Mouse (Mus musculus): ENCODE results near the gene Tnni3k. TPM values are rescaled to one million over a fixed set of nuclear protein-coding genes. Genes with fewer than 3 reads are reported as not detected.

Tnni3k gene
- total RNA-seq, 1 experiment, result not detected

DNA sequence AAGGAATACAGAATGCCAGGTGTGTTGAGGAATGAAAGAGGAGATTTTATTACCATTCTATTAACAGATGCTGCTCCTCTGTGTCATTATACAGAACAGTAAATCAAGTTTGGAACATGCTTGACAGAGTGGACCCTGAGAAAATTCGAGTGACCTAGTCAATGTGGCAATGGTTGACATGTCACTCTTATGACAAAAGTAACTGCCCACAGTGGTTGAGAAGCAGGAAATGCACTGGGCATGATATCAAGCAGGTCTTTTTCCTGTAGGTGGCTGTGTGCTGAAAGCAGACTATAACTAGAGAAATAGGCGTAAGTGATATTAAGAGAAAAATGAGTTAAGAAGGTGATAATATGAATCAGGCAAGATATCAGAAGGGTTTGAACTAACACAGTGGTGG, 105.7 kb downstream of the Tnni3k start:
- in situ Hi-C loops (cut with MboI; ENCODE audit: low sequenced_read_pairs in 2 of 2, unreplicated experiment in 2 of 2), result no loop called here
- H3K27ac ChIP-seq (ENCODE audit: insufficient read depth, low read depth, low read length, poor library complexity, severe bottlenecking), result no peak overlapping the region
- DNase-seq (ENCODE audit: low read depth, low spot score), result no peak
- TF ChIP-seq HCFC1 (IDR thresholded peaks at IDR 0.05; ENCODE audit: borderline replicate concordance, insufficient read depth, low read length), result no peak
- no peak for TF ChIP-seq ZC3H11A (IDR thresholded peaks at IDR 0.05; ENCODE audit: borderline replicate concordance, low read depth, low read length)
- no peak for TF ChIP-seq MAFK (IDR thresholded peaks at IDR 0.05; ENCODE audit: insufficient read depth, low read depth, low read length)
- TF ChIP-seq CHD2 (IDR thresholded peaks at IDR 0.05; ENCODE audit: low read depth, low read length), result no peak
- no peak for TF ChIP-seq ZNF384 (IDR thresholded peaks at IDR 0.05; ENCODE audit: low read depth, low read length)
- no peaks in the 10 kb centered on the region for H3K9me3 ChIP-seq (ENCODE audit: control insufficient read depth, insufficient read depth, low read depth, low read length)
- H3K9ac ChIP-seq (ENCODE audit: insufficient read depth, low read depth, low read length, poor library complexity, severe bottlenecking), result no peak overlapping the region
- no peak overlapping the region for H3K4me3 ChIP-seq (ENCODE audit: insufficient read depth in 1 of 2, low read depth in 1 of 2, low read length in 2 of 2, poor library complexity in 1 of 2, severe bottlenecking in 1 of 2)
- no peaks in the 10 kb centered on the region for H3K4me1 ChIP-seq (ENCODE audit: control insufficient read depth in 2 of 2, insufficient read depth in 2 of 2, low read length in 2 of 2, poor library complexity in 1 of 2)
- H3K36me3 ChIP-seq (ENCODE audit: control insufficient read depth, insufficient read depth, low read length, poor library complexity, severe bottlenecking), result no peaks in the 10 kb centered on the region

DNA sequence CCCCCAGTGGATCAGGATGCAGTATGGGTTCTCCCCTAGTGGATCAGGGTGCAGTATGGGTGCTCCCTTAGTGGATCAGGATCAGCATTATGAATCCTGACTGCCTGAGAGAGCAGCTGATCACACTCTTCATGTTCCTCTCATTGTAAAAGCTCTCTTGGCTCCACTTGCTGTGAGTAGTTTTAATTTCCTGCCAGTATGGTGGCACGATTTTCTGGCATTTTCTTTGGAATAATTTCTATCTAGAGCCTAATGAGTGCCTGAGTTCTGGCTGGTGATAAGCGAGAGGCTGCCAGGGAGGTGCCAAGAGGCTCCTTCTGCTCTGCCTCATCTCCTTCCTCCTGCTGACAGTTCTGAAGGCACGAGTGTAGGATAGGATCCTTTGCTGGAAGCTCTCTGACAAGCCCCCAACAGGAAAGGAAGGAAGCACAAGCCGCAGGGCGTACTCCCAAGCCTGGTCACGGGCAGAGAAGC, 109.5 kb downstream of the Tnni3k start:
- H3K27ac ChIP-seq (ENCODE audit: insufficient read depth, low read depth, low read length, poor library complexity, severe bottlenecking), result no peak overlapping the region
- TF ChIP-seq HCFC1 (IDR thresholded peaks at IDR 0.05; ENCODE audit: borderline replicate concordance, insufficient read depth, low read length) (no peak), MAFK (IDR thresholded peaks at IDR 0.05; ENCODE audit: insufficient read depth, low read depth, low read length) (no peak), ZNF384 (IDR thresholded peaks at IDR 0.05; ENCODE audit: low read depth, low read length) (no peak), CHD2 (IDR thresholded peaks at IDR 0.05; ENCODE audit: low read depth, low read length) (no peak), ZC3H11A (IDR thresholded peaks at IDR 0.05; ENCODE audit: borderline replicate concordance, low read depth, low read length) (no peak)
- no peaks in the 10 kb centered on the region for H3K4me1 ChIP-seq (ENCODE audit: control insufficient read depth in 2 of 2, insufficient read depth in 2 of 2, low read length in 2 of 2, poor library complexity in 1 of 2)
- DNase-seq (ENCODE audit: low read depth, low spot score), result no peak
- H3K36me3 ChIP-seq (ENCODE audit: control insufficient read depth, insufficient read depth, low read length, poor library complexity, severe bottlenecking), result no peaks in the 10 kb centered on the region
- H3K9ac ChIP-seq (ENCODE audit: insufficient read depth, low read depth, low read length, poor library complexity, severe bottlenecking), result no peak overlapping the region
- no peak overlapping the region for H3K4me3 ChIP-seq (ENCODE audit: insufficient read depth in 1 of 2, low read depth in 1 of 2, low read length in 2 of 2, poor library complexity in 1 of 2, severe bottlenecking in 1 of 2)
- in situ Hi-C loops (cut with MboI; ENCODE audit: low sequenced_read_pairs in 2 of 2, unreplicated experiment in 2 of 2), result no loop called here
- no peaks in the 10 kb centered on the region for H3K9me3 ChIP-seq (ENCODE audit: control insufficient read depth, insufficient read depth, low read depth, low read length)

DNA sequence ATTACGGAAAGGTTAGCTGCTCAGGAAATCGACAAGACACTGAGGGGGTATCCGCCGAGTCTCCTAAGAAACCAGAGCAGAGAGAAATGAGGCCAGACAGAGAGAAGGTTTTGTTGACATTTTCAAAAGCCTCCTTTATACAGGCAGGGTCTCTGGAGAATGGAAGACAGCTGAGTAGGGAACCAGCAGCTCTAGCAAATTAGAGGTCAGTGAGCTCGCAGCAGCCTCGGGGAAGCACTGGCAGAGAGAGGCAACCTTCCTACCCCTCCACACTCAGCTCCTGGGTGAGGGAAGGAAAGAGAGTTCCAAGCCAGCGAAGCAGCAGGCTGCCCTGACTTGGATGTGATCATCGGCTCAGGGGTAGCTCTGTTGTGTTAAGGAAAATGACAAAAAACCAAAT, 127.5 kb downstream of the Tnni3k start:
- Histone ChIP-seq H3K27ac (ENCODE audit: insufficient read depth, low read depth, low read length, poor library complexity, severe bottlenecking) (no peak overlapping the region), H3K4me3 (ENCODE audit: insufficient read depth in 1 of 2, low read depth in 1 of 2, low read length in 2 of 2, poor library complexity in 1 of 2, severe bottlenecking in 1 of 2) (no peak overlapping the region), H3K36me3 (ENCODE audit: control insufficient read depth, insufficient read depth, low read length, poor library complexity, severe bottlenecking) (no peaks in the 10 kb centered on the region), H3K9ac (ENCODE audit: insufficient read depth, low read depth, low read length, poor library complexity, severe bottlenecking) (no peak overlapping the region), H3K9me3 (ENCODE audit: control insufficient read depth, insufficient read depth, low read depth, low read length) (no peaks in the 10 kb centered on the region), H3K4me1 (ENCODE audit: control insufficient read depth in 2 of 2, insufficient read depth in 2 of 2, low read length in 2 of 2, poor library complexity in 1 of 2) (no peaks in the 10 kb centered on the region)
- DNase-seq (ENCODE audit: low read depth, low spot score), result no peak
- no peak for TF ChIP-seq ZNF384 (IDR thresholded peaks at IDR 0.05; ENCODE audit: low read depth, low read length)
- no peak for TF ChIP-seq CHD2 (IDR thresholded peaks at IDR 0.05; ENCODE audit: low read depth, low read length)
- TF ChIP-seq HCFC1 (IDR thresholded peaks at IDR 0.05; ENCODE audit: borderline replicate concordance, insufficient read depth, low read length), result no peak
- TF ChIP-seq ZC3H11A (IDR thresholded peaks at IDR 0.05; ENCODE audit: borderline replicate concordance, low read depth, low read length), result no peak
- TF ChIP-seq MAFK (IDR thresholded peaks at IDR 0.05; ENCODE audit: insufficient read depth, low read depth, low read length), result no peak
- in situ Hi-C loops (cut with MboI; ENCODE audit: low sequenced_read_pairs in 2 of 2, unreplicated experiment in 2 of 2), result no loop called here

DNA sequence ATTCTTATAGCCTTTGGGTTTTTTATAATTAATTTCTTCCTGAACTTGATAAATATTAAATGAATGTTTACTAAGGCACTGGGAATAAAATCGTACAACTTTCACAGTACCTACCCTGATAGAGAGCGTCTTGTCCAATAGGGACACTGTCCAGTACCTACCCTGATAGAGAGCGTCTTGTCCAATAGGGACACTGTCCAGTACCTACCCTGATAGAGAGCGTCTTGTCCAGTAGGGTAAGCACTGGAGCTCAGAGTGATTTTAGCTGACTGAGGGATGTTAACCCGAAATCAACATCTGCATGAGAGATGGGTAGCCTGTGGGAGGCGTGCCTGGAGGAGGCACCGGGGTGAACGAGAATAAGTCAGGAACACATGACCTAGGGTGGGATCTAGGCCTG, 130.3 kb downstream of the Tnni3k start:
- in situ Hi-C loops (cut with MboI; ENCODE audit: low sequenced_read_pairs in 2 of 2, unreplicated experiment in 2 of 2), result no loop called here
- DNase-seq (ENCODE audit: low read depth, low spot score), result no peak
- no peak overlapping the region for H3K4me3 ChIP-seq (ENCODE audit: insufficient read depth in 1 of 2, low read depth in 1 of 2, low read length in 2 of 2, poor library complexity in 1 of 2, severe bottlenecking in 1 of 2)
- TF ChIP-seq ZNF384 (IDR thresholded peaks at IDR 0.05; ENCODE audit: low read depth, low read length) (no peak), MAFK (IDR thresholded peaks at IDR 0.05; ENCODE audit: insufficient read depth, low read depth, low read length) (no peak), ZC3H11A (IDR thresholded peaks at IDR 0.05; ENCODE audit: borderline replicate concordance, low read depth, low read length) (no peak), HCFC1 (IDR thresholded peaks at IDR 0.05; ENCODE audit: borderline replicate concordance, insufficient read depth, low read length) (no peak), CHD2 (IDR thresholded peaks at IDR 0.05; ENCODE audit: low read depth, low read length) (no peak)
- H3K4me1 ChIP-seq (ENCODE audit: control insufficient read depth in 2 of 2, insufficient read depth in 2 of 2, low read length in 2 of 2, poor library complexity in 1 of 2), result no peaks in the 10 kb centered on the region
- H3K27ac ChIP-seq (ENCODE audit: insufficient read depth, low read depth, low read length, poor library complexity, severe bottlenecking), result no peak overlapping the region
- no peak overlapping the region for H3K9ac ChIP-seq (ENCODE audit: insufficient read depth, low read depth, low read length, poor library complexity, severe bottlenecking)
- no peaks in the 10 kb centered on the region for H3K9me3 ChIP-seq (ENCODE audit: control insufficient read depth, insufficient read depth, low read depth, low read length)
- H3K36me3 ChIP-seq (ENCODE audit: control insufficient read depth, insufficient read depth, low read length, poor library complexity, severe bottlenecking), result no peaks in the 10 kb centered on the region

DNA sequence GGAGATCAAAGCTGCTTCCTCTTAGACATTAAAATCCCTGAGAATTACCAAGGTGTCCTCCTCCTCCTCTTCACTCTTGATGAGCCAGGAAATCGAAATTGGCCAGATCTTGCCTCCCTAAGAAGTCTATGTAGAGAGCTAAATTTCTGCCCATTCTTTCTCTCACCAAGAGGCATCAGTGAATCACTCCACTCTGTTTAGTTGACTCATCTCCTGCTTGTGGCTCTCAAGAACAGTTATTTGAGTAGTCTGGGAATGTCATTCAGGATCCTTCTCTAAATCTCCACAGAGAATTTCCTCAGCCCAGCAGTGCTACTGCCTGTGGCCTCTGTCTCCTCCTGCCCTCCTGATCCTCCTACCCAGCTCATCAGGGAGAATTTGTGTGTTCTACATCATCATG, 139.6 kb downstream of the Tnni3k start:
- no peaks in the 10 kb centered on the region for H3K4me1 ChIP-seq (ENCODE audit: control insufficient read depth in 2 of 2, insufficient read depth in 2 of 2, low read length in 2 of 2, poor library complexity in 1 of 2)
- no peak overlapping the region for H3K9ac ChIP-seq (ENCODE audit: insufficient read depth, low read depth, low read length, poor library complexity, severe bottlenecking)
- no peaks in the 10 kb centered on the region for H3K9me3 ChIP-seq (ENCODE audit: control insufficient read depth, insufficient read depth, low read depth, low read length)
- H3K27ac ChIP-seq (ENCODE audit: insufficient read depth, low read depth, low read length, poor library complexity, severe bottlenecking), result no peak overlapping the region
- TF ChIP-seq ZNF384 (IDR thresholded peaks at IDR 0.05; ENCODE audit: low read depth, low read length) (no peak), HCFC1 (IDR thresholded peaks at IDR 0.05; ENCODE audit: borderline replicate concordance, insufficient read depth, low read length) (no peak), ZC3H11A (IDR thresholded peaks at IDR 0.05; ENCODE audit: borderline replicate concordance, low read depth, low read length) (no peak), CHD2 (IDR thresholded peaks at IDR 0.05; ENCODE audit: low read depth, low read length) (no peak), MAFK (IDR thresholded peaks at IDR 0.05; ENCODE audit: insufficient read depth, low read depth, low read length) (no peak)
- in situ Hi-C loops (cut with MboI; ENCODE audit: low sequenced_read_pairs in 2 of 2, unreplicated experiment in 2 of 2), result no loop called here
- DNase-seq (ENCODE audit: low read depth, low spot score), result no peak
- H3K36me3 ChIP-seq (ENCODE audit: control insufficient read depth, insufficient read depth, low read length, poor library complexity, severe bottlenecking), result no peaks in the 10 kb centered on the region
- no peak overlapping the region for H3K4me3 ChIP-seq (ENCODE audit: insufficient read depth in 1 of 2, low read depth in 1 of 2, low read length in 2 of 2, poor library complexity in 1 of 2, severe bottlenecking in 1 of 2)
